Mouse (Mus musculus) megakaryocyte, embryonic 14.5 days (primary cell): ENCODE data around the gene Klhl3.

Source experiments
- FLI1 ChIP-seq: IDR thresholded peaks from 2 replicates; pipeline ENCODE4 v1.6.1; 2012; ENCODE audit warnings: low read length, inconsistent platforms, mixed read lengths
- GATA1 ChIP-seq: IDR thresholded peaks from 3 replicates; pipeline ENCODE4 v1.6.1; 2012; ENCODE audit warnings: mixed read lengths, low read length, inconsistent platforms, borderline replicate concordance

- TF ChIP-seq FLI1, result no peak
- no peak for TF ChIP-seq GATA1
Observed at GRCm38 (mm10) chr13:58049121-58049520, 64.3 kb downstream of the Klhl3 start.
